Mouse (Mus musculus): ENCODE measurements around the gene Akap14.
"Not testable (repeated sequence)": the region's sequence is repeated elsewhere in the genome, so short reads cannot be mapped to it uniquely, and the experiment has no call there.

The Akap14 gene

GRCm38 (mm10) chrX:37168742-37169141, at the start of gene Akap14:
TSS of gene Akap14 (minus strand) at chrX:37168842.
- no peak for DNase-seq (ENCODE audit: low read depth)

GRCm38 (mm10) chrX:37210941-37211340, 42.3 kb upstream of the Akap14 start, which contains the start of gene Gm9:
TSS of gene Gm9 (minus strand) at chrX:37211041.
- no peak for DNase-seq (ENCODE audit: low read depth)

- no peak for DNase-seq (ENCODE audit: low read depth)
Measured at GRCm38 (mm10) chrX:37198676-37199075, 30.0 kb upstream of the Akap14 start.

- no peak for DNase-seq (ENCODE audit: low read depth)
Measured at GRCm38 (mm10) chrX:37191744-37192379, 23.2 kb upstream of the Akap14 start.

- peak; percentile 63 for DNase-seq (ENCODE audit: low read depth)
Measured at GRCm38 (mm10) chrX:37191105-37191743, 22.6 kb upstream of the Akap14 start, which contains the start of the genes Ndufa1 and Rnf113a1. TSS of gene Ndufa1 (minus strand) at chrX:37191163. TSS of gene Rnf113a1 (plus strand) at chrX:37191245.

GRCm38 (mm10) chrX:37190755-37191104, 22.1 kb upstream of the Akap14 start:
- DNase-seq (ENCODE audit: low read depth), result no peak

- not testable (repeated sequence) for DNase-seq (ENCODE audit: low read depth)
Measured at GRCm38 (mm10) chrX:37184401-37184800, 15.8 kb upstream of the Akap14 start.

- peak; percentile 43 for DNase-seq (ENCODE audit: low read depth)
Measured at GRCm38 (mm10) chrX:37167085-37167484, 1.6 kb downstream of the Akap14 start.

GRCm38 (mm10) chrX:37163115-37163514, 5.5 kb downstream of the Akap14 start:
- no peak for DNase-seq (ENCODE audit: low read depth)

- no peak for DNase-seq (ENCODE audit: low read depth)
Measured at GRCm38 (mm10) chrX:37161169-37161568, 7.5 kb downstream of the Akap14 start.

- peak; percentile 3 for DNase-seq (ENCODE audit: low read depth)
Measured at GRCm38 (mm10) chrX:37157839-37158238, 10.8 kb downstream of the Akap14 start.

- DNase-seq (ENCODE audit: low read depth), result peak; percentile 43
Measured at GRCm38 (mm10) chrX:37144954-37145353, 23.7 kb downstream of the Akap14 start.

- not testable (repeated sequence) for DNase-seq (ENCODE audit: low read depth)
Measured at GRCm38 (mm10) chrX:37144498-37144897, 24.1 kb downstream of the Akap14 start.

- DNase-seq (ENCODE audit: low read depth), result no peak
Measured at GRCm38 (mm10) chrX:37141732-37142131, 26.9 kb downstream of the Akap14 start.

GRCm38 (mm10) chrX:37126671-37127358, 41.8 kb downstream of the Akap14 start, which contains the start of gene Nkap:
TSS of gene Nkap (plus strand) at chrX:37126795.
- peak; percentile 78 for DNase-seq (ENCODE audit: low read depth)

GRCm38 (mm10) chrX:37125511-37125910, 43.1 kb downstream of the Akap14 start:
- no peak for DNase-seq (ENCODE audit: low read depth)

GRCm38 (mm10) chrX:37120212-37120611, 48.4 kb downstream of the Akap14 start:
- DNase-seq (ENCODE audit: low read depth), result no peak

- DNase-seq (ENCODE audit: low read depth), result no peak
Measured at GRCm38 (mm10) chrX:37119585-37119984, 49.1 kb downstream of the Akap14 start.

- no peak for DNase-seq (ENCODE audit: low read depth)
Measured at GRCm38 (mm10) chrX:37117085-37117484, 51.6 kb downstream of the Akap14 start.

GRCm38 (mm10) chrX:37110881-37111193, 57.8 kb downstream of the Akap14 start:
- no peak for DNase-seq (ENCODE audit: low read depth)

- peak; percentile 91 for DNase-seq (ENCODE audit: low read depth)
Measured at GRCm38 (mm10) chrX:37110193-37110880, 58.3 kb downstream of the Akap14 start, which contains the start of gene Upf3b. TSS of gene Upf3b (minus strand) at chrX:37110322.

GRCm38 (mm10) chrX:37109526-37110192, 59.0 kb downstream of the Akap14 start:
- DNase-seq (ENCODE audit: low read depth), result no peak

All from c-Kit-positive CD71-positive TER-119-negative erythroid progenitor cells, embryonic 14.5 days (primary cell).